Mouse (Mus musculus) frontal cortex, adult 2 months (tissue): Measurements from ENCODE around the gene Stk40. TPM values are rescaled to one million over a fixed set of nuclear protein-coding genes. Genes with fewer than 3 reads are reported as not detected.
"Not testable (repeated sequence)": the region's sequence is repeated elsewhere in the genome, so short reads cannot be mapped to it uniquely, and the experiment has no call there.

Source experiments
- DNase-seq, 2 experiments: peaks; one replicate each; pipeline ENCODE4 v3.0.0; 2022; ENCODE audit warnings: low spot score in 1 of 2; ENCODE audit errors: extremely low spot score in 1 of 2
- polyA plus RNA-seq: library from polyadenylated mRNA; depleted of rRNA; stranded (reverse); fragments of >200 nt; gene quantifications from 2 replicates; pipeline ENCODE4 v1.2.3, GENCODE M21; 2012; rRNA removed

The Stk40 gene
- 18.9 and 22.2 TPM in 2 replicates for polyA plus RNA-seq

- DNase-seq: peak; percentile 95
These were observed at the start of gene Stk40 for GRCm38 (mm10) chr4:126103590-126104068. Gene Stk40 (plus strand): TSS chr4:126103957.

GRCm38 (mm10) chr4:126057207-126058133 lies 46.3 kb upstream of the Stk40 start:
- no peak for DNase-seq

DNA sequence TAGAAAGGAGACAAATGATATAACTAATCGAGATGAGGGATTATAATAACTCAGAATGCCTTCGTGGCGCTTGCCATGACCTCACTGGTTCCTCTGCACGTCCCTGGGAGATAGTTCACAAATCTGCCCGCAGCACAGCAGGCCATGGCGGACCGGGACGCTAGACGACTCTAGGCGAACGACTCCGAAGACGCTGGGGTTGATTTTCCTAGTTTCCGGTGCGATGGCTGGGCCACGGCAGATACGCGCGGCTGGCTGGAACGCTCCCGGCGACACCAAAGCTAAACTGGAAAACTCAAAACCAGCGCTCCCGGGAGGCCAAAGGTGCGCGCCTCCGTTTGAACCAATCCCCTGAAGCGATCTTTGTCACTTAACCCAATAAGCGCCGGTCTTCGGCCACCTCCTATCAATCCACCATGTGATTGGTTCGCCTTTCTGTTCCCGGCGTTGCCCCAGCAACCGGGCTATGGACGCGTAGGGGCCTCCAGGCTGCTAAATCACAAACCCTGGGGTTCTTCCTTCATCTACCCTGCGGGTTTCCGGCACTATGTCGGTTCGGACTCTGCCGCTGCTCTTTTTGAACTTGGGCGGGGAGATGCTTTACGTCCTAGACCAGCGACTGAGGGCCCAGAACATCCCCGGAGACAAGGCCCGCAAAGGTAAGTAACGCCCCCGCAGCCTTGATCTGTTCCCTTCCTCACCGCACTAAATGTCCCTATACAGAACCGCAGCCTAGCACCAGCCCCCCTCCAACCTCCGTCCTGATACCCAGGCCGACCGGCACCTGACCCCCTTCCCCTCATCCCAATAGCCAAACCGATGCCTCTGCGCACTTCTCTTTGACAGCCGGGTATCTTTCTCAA lies 45.4 kb upstream of the Stk40 start, which contains the start of gene Oscp1:
Gene Oscp1 (plus strand): TSS at position 432 of the 863 bp plus-strand sequence.
- peak; percentile 93 to 96 for DNase-seq

DNA sequence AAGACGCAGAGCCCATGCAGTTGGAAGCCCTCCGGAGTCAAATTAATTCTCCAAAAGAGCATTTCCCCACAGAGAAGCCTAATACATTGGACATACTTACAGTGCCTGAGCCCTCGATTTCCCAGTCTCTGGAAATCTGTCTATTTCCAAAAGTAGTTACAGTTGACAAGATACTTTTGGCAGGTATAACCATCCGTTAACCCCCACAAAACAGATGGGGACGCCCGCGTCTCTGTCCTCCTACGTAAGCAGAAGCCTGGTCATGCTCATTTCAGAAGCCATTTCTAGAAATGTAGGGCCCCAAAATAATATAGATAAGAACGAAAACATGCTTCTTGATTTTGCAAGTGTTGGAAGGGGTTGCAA lies 44.8 kb upstream of the Stk40 start:
- DNase-seq: peak; percentile 69 to 83

DNA sequence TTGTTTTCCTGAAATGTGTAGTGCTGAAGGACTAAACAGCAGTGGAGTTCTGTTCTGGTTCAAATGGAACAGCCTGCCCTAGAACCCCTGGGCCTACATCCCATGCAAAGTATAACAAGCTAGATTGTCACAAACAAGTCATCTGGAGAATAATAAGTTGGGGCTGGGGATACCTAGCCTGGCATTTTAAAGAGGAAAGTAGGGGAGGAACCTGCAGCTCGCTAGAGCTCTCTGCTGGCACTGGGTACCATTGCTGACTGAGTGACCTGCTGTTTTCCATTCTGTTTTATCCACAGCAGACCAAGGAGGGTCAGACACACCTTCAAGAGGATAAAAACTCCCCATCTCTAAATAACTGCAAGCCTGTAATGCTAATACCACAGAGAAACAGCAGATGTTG lies 40.9 kb upstream of the Stk40 start:
- DNase-seq: peak in 1 of 2 experiments; percentile 54

DNA sequence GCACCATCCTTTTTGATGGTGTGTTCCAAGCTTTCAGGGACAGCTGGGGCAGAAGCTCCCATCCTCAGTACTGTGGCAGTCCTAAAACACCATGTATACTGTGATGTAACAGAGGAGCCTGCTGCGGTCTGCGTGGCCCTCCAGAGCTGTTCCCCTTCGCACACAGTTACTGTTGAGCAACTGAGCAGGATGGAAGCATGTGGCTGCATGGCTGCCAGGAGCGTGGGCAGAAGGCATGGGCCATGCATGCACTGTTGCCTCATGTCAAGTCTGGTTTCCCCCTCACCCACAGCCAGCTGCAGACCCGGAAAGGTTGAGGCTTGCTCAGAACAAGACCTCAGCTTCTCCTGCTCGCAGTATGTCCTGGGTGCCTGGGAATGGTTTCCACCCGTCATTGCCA lies 38.5 kb upstream of the Stk40 start:
- DNase-seq: peak; percentile 19 to 22

DNA sequence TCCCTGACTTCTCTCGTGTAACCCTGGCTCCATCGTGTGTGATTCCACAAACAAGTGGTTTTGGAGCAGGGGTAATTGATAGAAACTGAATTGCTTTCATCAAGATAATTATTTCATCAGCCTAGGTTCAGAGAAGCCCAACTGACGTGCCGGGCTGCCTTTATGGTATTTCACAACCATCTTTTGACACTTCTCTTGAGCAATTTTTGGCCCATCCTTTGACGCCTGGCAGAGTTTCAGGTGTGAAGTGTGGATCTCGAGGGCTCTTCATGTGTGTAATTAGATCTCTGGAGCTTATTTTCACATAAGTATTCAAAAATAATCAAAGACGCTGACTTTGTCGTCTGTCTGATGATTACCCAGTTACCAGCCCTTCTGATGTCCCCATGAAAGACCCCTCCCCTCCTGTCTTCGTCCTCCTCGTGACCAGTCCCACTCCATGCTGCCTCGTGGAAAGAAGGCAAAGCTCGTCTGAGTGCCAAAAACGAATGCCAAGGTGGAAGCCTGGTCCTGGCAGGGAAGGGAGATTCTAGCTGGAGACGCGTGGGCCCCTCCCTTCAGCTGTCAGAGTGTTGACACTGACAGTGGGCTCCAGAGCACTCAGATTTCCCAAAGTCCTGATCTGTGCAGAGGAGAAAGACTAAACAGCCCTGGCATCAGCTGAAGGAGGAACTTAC lies 36.2 kb upstream of the Stk40 start:
- peak in 1 of 2 experiments; percentile 27 for DNase-seq

- DNase-seq: no peak
These were observed 34.9 kb upstream of the Stk40 start for GRCm38 (mm10) chr4:126068842-126069241.

DNA sequence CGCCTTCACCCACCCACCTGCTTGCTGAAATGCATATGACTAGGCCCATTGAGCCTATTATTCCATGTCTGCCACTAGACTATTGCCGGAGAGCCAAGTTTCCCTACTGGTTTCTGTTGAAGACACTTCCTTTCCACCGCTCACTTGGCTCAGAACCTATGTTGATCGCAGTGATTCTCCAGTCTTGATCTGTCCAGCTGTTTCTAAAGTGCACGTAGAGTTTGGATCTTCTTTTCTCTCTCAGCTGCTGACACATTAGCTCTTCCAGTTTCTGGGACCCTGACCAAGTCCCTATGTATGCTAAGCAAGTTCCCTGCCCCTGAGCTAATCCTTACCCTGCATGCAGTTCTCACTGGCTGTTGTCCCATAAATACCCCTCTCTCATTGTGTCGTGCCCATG lies 25.9 kb upstream of the Stk40 start:
- no peak for DNase-seq

DNA sequence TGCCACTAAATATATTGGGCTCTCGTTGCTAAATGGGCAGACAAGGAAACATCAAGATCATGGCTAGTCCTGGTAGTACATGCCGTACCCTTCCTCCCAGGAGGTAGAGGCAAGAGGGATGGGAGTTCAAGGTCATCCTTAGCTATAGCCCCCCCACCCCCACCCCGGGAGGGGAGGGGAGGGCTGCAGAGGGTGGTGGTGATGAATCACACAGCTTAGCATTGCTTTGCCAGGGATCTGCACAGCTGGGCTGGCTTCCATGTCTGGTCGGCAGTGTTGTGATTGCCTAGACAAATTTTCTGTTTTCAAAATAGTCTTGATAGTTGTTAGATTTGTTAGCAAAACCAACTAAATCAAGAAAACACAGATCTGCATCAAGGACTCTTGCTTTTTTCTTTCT lies 24.5 kb upstream of the Stk40 start:
- DNase-seq: no peak

- no peak for DNase-seq
These were observed 22.2 kb upstream of the Stk40 start for GRCm38 (mm10) chr4:126081601-126082000.

- DNase-seq: no peak
These were observed 20.7 kb upstream of the Stk40 start for GRCm38 (mm10) chr4:126083021-126083420.

GRCm38 (mm10) chr4:126084382-126084781 lies 19.4 kb upstream of the Stk40 start:
- no peak for DNase-seq

DNA sequence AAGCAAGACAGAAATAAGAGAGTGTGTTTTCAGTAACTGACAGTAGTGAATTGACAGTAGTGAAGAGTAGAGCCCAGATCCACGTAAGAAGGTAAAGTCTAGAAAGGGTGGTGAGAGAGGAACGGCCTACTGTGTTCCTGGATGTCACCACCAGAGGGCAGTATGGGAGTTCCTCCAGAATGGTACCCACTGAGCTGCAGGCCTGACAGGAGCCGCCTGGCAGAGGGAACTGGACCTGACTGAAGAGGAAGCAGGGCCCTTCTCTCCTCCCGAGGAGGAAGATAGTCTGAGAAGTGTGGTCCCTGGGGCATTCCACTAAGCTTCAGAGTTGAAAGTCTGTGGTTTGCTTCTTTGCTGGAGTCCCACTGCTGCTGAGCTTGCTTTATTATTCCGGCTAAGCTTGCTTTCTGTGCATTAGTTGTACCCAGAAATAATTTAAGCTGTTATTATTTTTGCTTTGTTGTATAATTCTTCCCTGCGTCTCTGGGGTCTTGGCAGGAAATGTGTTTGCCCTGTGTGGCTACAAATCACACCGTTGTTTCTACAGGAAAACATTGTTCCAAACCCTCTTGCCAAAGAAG lies 17.7 kb upstream of the Stk40 start:
- DNase-seq: peak in 1 of 2 experiments; percentile 85

GRCm38 (mm10) chr4:126090101-126090847 lies 13.5 kb upstream of the Stk40 start:
- DNase-seq: no peak

DNA sequence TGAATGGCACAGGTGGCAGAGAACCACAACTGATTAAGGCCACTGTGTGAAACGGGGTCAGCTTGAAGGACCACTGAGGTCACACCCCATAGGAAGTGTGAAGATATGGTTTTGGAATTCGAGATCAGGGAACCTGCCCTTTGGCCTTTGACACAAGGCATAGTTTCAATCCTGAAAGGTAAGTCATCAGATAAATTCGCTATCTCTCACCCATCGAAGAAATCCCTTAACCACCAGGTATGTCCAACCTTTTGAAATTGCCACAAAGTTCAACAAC lies 13.0 kb upstream of the Stk40 start:
- DNase-seq: no peak

DNA sequence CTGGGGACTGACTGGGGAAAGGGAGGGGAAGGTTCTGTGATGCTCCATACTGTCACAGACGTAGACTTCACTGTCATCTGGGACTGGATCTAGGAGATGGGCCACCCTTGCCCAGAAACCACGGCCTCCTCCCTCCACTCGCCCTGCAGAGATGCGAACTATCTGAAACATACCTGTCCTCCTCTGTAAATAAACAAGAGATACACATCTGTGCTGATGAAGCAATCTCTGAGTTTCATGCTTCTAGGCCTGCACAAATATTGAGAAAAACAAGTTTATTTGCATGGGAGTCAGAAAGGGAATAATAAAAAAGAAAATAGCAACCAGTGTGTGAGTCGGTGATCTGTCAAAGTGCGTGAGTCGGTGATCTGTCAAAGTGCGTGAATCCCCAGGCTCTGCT lies 11.9 kb upstream of the Stk40 start:
- DNase-seq: no peak

DNA sequence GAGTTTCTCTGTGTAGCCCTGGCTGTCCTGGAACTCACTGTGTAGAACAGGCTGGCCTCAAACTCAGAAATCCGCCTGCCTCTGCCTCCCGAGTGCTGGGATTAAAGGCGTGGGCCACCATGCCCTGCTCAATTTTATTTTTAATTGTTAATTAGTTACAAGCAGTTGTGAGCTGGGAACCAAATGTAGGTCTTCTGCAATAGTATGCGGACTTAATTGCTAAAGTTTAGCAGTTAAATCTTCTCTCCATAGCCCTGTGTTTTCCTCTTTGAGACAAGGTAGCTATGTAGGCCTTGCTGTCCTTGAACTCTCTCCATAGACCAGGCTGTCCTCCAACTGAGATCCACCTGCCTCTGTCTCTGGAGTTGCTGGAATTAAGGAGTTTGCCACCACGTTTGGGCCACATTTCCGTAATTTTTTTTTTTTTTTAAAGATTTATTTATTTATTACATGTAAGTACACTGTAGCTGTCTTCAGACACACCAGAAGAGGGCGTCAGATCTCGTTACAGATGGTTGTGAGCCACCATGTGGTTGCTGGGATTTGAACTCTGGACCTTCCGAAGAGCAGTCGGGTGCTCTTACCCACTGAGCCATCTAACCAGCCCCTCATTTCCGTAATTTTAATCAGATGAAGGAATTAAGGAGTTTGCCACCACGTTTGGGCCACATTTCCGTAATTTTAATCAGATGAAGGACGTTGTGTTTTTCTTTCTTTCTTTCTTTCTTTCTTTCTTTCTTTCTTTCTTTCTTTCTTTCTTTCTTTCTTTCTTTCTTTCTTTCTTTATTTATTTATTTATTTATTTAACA lies 7.9 kb upstream of the Stk40 start:
- DNase-seq: not testable (repeated sequence)
